Mouse (Mus musculus): ENCODE measurements around the gene Ocm. TPM values are rescaled to one million over a fixed set of nuclear protein-coding genes. Genes with fewer than 3 reads are reported as not detected.
A peak's percentile ranks its signal among the peaks of the same experiment; 100 is the strongest.

The Ocm gene
- total RNA-seq (2017), result not detected in 2 replicates

GRCm38 (mm10) chr5:144026620-144027263, at the start of gene Ocm:
Gene Ocm (minus strand): TSS chr5:144026670.
- ATAC-seq (replicated peaks in 1 of 2; ENCODE audit: insufficient read depth in 1 of 2, low FRiP score in 2 of 2, low TSS enrichment in 1 of 2, low read depth in 1 of 2, poor library complexity in 2 of 2, severe bottlenecking in 2 of 2), result peak; percentile 22 to 53; a peak in 1 of 4 replicates

DNA sequence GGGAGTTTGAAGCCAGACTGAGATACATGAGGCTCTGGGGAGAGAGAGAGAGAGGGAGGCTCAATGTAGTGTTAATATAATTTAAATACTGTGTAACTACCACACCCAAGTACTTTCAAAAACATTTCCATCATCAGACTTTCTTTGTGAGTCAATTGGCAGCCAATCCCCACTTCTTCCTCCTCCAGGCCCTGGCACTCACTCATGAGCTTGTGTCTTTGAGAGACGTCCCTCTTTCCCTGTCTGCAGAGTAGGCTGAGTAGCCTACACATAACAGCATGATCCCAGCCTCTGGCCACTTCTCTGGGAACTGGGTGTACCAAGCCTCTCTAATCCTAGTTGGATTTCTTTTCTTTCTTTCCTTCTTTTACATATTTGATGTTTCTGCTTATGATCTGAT, 44.8 kb upstream of the Ocm start:
- ATAC-seq (replicated peaks in 1 of 2; ENCODE audit: insufficient read depth in 1 of 2, low FRiP score in 2 of 2, low TSS enrichment in 1 of 2, low read depth in 1 of 2, poor library complexity in 2 of 2, severe bottlenecking in 2 of 2), result no peak

DNA sequence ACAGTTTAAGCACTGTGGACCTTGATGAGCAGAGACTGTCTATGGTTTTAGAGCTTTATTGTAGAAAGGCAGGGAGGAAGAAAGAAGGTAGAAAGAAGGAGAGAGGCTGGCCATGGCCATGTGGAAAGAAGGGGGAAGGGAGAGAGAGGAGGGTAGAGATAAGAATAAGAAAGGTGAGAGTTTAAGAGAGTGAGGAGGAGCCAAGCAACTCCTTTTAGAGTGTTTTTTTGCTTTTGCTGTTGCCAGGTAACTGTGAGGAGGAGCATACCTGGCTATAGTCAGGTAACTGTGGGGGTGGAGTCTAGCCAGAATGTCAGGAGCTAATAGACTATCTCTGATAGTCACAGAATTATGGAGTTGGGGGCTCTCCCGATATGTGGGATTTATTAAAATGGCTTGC, 43.6 kb upstream of the Ocm start:
- no peak for ATAC-seq (replicated peaks in 1 of 2; ENCODE audit: insufficient read depth in 1 of 2, low FRiP score in 2 of 2, low TSS enrichment in 1 of 2, low read depth in 1 of 2, poor library complexity in 2 of 2, severe bottlenecking in 2 of 2)

- no peak for ATAC-seq (replicated peaks in 1 of 2; ENCODE audit: insufficient read depth in 1 of 2, low FRiP score in 2 of 2, low TSS enrichment in 1 of 2, low read depth in 1 of 2, poor library complexity in 2 of 2, severe bottlenecking in 2 of 2)
Measured at GRCm38 (mm10) chr5:144066036-144066435, 39.6 kb upstream of the Ocm start.

- no peak for ATAC-seq (replicated peaks in 1 of 2; ENCODE audit: insufficient read depth in 1 of 2, low FRiP score in 2 of 2, low TSS enrichment in 1 of 2, low read depth in 1 of 2, poor library complexity in 2 of 2, severe bottlenecking in 2 of 2)
Measured at GRCm38 (mm10) chr5:144064093-144064492, 37.6 kb upstream of the Ocm start.

DNA sequence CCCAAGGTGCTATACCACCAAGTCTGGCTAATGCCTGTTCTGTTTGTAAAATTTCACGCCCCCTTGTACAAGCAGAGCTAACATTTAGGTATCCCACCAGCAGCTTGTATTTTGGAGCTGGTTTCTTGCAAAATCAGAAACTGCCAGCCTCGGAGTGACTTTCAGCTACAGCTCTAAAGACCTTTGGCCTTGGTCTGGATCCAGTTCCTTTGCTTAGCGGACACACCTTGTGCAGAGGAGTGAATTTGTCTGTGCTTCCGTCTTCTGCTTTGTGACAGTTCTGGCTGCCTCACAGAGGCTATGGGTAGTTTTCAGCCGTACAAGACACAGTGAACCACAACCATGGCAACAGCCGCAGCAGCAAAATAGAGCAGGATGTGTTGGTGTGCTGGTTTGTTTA, 27.9 kb upstream of the Ocm start:
- ATAC-seq (replicated peaks in 1 of 2; ENCODE audit: insufficient read depth in 1 of 2, low FRiP score in 2 of 2, low TSS enrichment in 1 of 2, low read depth in 1 of 2, poor library complexity in 2 of 2, severe bottlenecking in 2 of 2), result no peak

DNA sequence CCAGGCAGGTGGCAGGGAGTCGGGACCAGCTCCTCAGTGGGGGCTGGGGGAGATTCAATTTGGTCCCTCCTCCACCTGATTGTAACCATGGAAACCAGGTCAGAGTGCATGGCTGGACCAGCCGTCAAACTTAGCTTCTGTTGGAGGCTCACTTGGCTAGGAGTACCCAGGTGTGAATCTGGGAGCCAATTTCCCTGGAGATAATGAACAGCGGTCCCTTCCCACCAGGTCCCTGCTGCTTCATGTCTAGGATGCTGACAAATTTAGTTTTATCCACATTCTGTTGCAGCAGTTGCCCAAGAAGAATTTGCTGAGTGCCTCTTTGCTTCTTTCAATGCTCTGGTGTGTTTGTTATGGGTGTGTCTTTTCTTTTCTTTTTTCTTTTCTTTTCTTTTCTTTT, 27.0 kb upstream of the Ocm start:
- no peak for ATAC-seq (replicated peaks in 1 of 2; ENCODE audit: insufficient read depth in 1 of 2, low FRiP score in 2 of 2, low TSS enrichment in 1 of 2, low read depth in 1 of 2, poor library complexity in 2 of 2, severe bottlenecking in 2 of 2)

DNA sequence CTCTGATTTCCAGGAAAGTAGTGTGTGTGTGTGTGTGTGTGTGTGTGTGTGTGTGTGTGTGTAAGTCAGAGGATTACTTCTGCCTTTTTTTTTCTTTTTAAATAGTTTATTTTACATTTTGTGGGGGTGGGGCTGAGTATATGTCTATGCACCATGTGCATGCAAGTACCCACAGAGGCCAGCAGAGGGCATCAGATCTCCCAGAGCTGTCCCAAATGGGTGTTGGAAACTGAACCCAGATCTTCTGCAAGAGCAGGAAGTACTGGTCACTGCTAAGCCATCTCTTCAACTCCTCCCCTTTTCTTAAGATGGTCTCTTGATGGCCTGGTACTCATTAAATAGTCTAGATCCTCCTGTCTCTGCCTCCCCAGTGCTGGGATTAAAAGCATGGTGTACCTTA, 24.8 kb upstream of the Ocm start:
- peak in 1 of 2 experiments; percentile 56; a peak in 1 of 4 replicates for ATAC-seq (replicated peaks in 1 of 2; ENCODE audit: insufficient read depth in 1 of 2, low FRiP score in 2 of 2, low TSS enrichment in 1 of 2, low read depth in 1 of 2, poor library complexity in 2 of 2, severe bottlenecking in 2 of 2)

GRCm38 (mm10) chr5:144049881-144050280, 23.4 kb upstream of the Ocm start:
- ATAC-seq (replicated peaks in 1 of 2; ENCODE audit: insufficient read depth in 1 of 2, low FRiP score in 2 of 2, low TSS enrichment in 1 of 2, low read depth in 1 of 2, poor library complexity in 2 of 2, severe bottlenecking in 2 of 2), result no peak

GRCm38 (mm10) chr5:144047324-144047723, 20.9 kb upstream of the Ocm start:
- no peak for ATAC-seq (replicated peaks in 1 of 2; ENCODE audit: insufficient read depth in 1 of 2, low FRiP score in 2 of 2, low TSS enrichment in 1 of 2, low read depth in 1 of 2, poor library complexity in 2 of 2, severe bottlenecking in 2 of 2)

- no peak for ATAC-seq (replicated peaks in 1 of 2; ENCODE audit: insufficient read depth in 1 of 2, low FRiP score in 2 of 2, low TSS enrichment in 1 of 2, low read depth in 1 of 2, poor library complexity in 2 of 2, severe bottlenecking in 2 of 2)
Measured at GRCm38 (mm10) chr5:144043166-144043565, 16.7 kb upstream of the Ocm start.

- peak; percentile 80 to 92 for ATAC-seq (replicated peaks in 1 of 2; ENCODE audit: insufficient read depth in 1 of 2, low FRiP score in 2 of 2, low TSS enrichment in 1 of 2, low read depth in 1 of 2, poor library complexity in 2 of 2, severe bottlenecking in 2 of 2)
Measured at GRCm38 (mm10) chr5:144040720-144041364, 14.4 kb upstream of the Ocm start.

DNA sequence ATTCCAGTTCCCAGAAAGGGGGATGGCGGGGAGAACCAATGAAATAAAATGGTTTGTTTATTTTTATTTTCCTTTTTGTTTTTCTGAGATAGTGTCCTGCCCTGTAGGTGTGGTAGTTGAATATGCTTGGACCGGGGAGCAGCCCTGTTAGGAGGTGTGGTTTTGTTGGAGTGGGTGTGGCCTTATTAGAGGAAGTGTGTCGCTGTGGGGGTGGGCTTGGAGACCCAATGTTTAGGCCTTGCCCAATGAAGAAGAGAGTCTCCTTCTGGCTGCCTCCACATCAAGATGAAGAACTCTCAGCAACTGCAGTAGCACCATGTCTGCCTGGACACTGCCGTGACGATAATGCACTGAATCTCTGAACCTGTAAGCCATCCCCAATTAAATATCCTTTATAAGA, 13.4 kb upstream of the Ocm start:
- no peak for ATAC-seq (replicated peaks in 1 of 2; ENCODE audit: insufficient read depth in 1 of 2, low FRiP score in 2 of 2, low TSS enrichment in 1 of 2, low read depth in 1 of 2, poor library complexity in 2 of 2, severe bottlenecking in 2 of 2)

GRCm38 (mm10) chr5:144039156-144039675, 12.7 kb upstream of the Ocm start:
- no peak for ATAC-seq (replicated peaks in 1 of 2; ENCODE audit: insufficient read depth in 1 of 2, low FRiP score in 2 of 2, low TSS enrichment in 1 of 2, low read depth in 1 of 2, poor library complexity in 2 of 2, severe bottlenecking in 2 of 2)

DNA sequence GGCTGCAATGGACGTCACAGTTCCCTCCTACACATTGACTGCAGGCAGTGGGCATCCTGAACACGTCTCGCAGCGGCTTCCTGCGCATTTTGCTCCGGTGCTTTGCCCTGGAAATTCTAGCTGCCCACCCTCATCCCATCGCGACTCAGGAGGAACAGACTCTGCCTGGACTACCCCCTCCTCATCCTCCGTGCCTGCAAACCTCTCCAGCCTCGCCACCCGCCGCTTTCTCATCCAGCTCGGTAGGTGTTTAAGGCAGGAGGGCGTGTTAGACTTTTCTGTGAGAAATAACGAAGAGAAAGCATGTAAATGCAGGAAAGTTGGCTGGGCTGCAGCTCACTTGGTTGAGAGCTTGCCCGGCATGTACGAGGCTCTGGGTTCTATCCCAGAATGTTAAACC, 10.5 kb upstream of the Ocm start:
- no peak for ATAC-seq (replicated peaks in 1 of 2; ENCODE audit: insufficient read depth in 1 of 2, low FRiP score in 2 of 2, low TSS enrichment in 1 of 2, low read depth in 1 of 2, poor library complexity in 2 of 2, severe bottlenecking in 2 of 2)

DNA sequence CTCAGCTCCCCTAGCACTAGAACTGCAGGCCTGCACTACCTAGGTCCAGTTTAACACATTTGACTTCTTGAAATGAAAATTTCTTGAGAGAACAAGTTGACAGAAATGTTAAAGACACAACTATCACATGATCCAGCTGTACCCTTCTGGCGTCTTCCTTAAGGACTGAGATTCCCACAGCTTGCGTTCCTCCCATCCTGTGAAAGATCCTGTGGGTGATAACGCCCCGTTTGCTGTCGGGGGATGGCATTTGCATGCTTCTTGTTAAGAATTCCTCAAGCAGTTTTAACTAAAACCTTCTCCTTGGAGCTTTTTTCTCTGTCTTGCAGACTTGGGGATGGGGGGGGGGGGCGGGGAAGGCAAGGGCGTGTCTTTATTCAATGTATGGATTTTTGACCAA, 8.1 kb upstream of the Ocm start:
- no peak for ATAC-seq (replicated peaks in 1 of 2; ENCODE audit: insufficient read depth in 1 of 2, low FRiP score in 2 of 2, low TSS enrichment in 1 of 2, low read depth in 1 of 2, poor library complexity in 2 of 2, severe bottlenecking in 2 of 2)

- no peak for ATAC-seq (replicated peaks in 1 of 2; ENCODE audit: insufficient read depth in 1 of 2, low FRiP score in 2 of 2, low TSS enrichment in 1 of 2, low read depth in 1 of 2, poor library complexity in 2 of 2, severe bottlenecking in 2 of 2)
Measured at GRCm38 (mm10) chr5:144032491-144032890, 6.0 kb upstream of the Ocm start.

- ATAC-seq (replicated peaks in 1 of 2; ENCODE audit: insufficient read depth in 1 of 2, low FRiP score in 2 of 2, low TSS enrichment in 1 of 2, low read depth in 1 of 2, poor library complexity in 2 of 2, severe bottlenecking in 2 of 2), result no peak
Measured at GRCm38 (mm10) chr5:144015845-144016244, 10.6 kb downstream of the Ocm start.

- ATAC-seq (replicated peaks in 1 of 2; ENCODE audit: insufficient read depth in 1 of 2, low FRiP score in 2 of 2, low TSS enrichment in 1 of 2, low read depth in 1 of 2, poor library complexity in 2 of 2, severe bottlenecking in 2 of 2), result no peak
Measured at GRCm38 (mm10) chr5:144015312-144015650, 11.2 kb downstream of the Ocm start.

Measured in hematopoietic stem cell, adult 5-6 weeks (primary cell).